Mouse (Mus musculus): ENCODE results near the gene Glis1. TPM values are rescaled to one million over a fixed set of nuclear protein-coding genes. Genes with fewer than 3 reads are reported as not detected.

The Glis1 gene
- total RNA-seq (2021) = not detected
- long read RNA-seq, experiment 1, partial matches to known transcripts = 0 of 1 reads
- long read RNA-seq, experiment 1, other reads (novel, unspliced or antisense) = 1 of 1 reads
- long read RNA-seq, experiment 2 = 0 reads

- DNase-seq = peak; percentile 82
Measured at GRCm38 (mm10) chr4:107434356-107435237, at the start of gene Glis1. TSS of gene Glis1 (plus strand) at chr4:107434591.

GRCm38 (mm10) chr4:107387038-107387437 lies 47.4 kb upstream of the Glis1 start:
- peak; percentile 28 for DNase-seq

- DNase-seq = no peak
Measured at GRCm38 (mm10) chr4:107387465-107387864, 46.9 kb upstream of the Glis1 start.

DNA sequence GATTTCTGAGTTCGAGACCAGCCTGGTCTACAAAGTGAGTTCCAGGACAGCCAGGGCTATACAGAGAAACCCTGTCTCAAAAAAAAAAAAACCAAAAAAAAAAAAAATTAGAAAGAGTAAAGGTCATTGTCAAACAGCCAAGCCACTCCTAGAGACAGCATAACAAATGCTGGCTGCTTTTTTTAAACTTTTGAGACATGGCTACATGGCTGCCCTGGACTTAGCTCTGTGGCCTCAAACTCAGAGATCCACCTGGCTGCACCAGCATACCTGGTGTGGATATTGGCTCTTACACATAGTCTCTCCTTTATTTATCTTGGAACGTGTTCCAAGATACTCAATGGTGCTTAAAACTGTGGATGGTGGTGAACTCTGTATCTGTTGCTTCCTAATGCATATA lies 46.1 kb upstream of the Glis1 start:
- no peak for DNase-seq

- no peak for DNase-seq
Measured at GRCm38 (mm10) chr4:107389345-107389744, 45.0 kb upstream of the Glis1 start.

DNA sequence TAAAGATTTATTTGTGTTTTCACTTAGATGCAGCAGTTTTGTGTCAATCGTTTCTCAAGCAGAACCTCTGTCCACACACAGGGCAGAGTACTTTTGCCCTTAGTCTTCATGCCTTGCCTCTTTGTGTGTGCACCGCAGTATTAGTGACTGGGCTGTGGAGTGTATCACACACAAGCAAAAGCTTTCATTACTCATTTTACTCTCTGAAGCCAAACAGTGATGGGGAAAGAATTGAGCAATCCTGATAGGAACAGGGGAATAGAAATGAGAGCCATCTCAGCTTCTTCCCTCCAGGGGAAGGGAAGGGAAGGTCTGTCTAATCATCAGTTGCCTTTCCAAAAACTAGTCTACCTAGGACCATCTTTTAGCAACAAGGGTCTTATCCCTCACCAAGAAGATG lies 40.6 kb upstream of the Glis1 start:
- no peak for DNase-seq

DNA sequence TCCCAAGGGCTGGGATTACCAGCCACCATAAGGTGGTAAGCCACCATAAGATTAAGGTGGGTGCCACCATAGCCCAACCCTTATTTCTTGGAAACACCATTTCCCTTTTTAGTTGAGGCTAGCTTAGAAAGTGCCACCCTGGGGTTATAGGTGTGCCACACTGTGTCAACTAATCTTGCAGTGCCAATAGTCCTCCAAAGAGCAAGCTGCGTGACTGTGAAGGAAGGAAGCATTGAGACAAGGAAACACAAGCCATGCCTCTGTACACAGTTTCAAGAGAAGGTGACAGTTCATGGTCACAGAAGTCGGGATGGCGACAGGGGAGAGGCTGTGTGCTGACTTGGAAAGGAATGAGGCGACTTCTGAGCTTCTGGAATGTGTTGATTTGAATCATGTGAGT lies 14.2 kb upstream of the Glis1 start:
- no peak for DNase-seq

GRCm38 (mm10) chr4:107421711-107422110 lies 12.7 kb upstream of the Glis1 start:
- DNase-seq = no peak

GRCm38 (mm10) chr4:107422176-107422575 lies 12.2 kb upstream of the Glis1 start:
- no peak for DNase-seq

- no peak for DNase-seq
Measured at GRCm38 (mm10) chr4:107425616-107426015, 8.8 kb upstream of the Glis1 start.

- peak; percentile 10 for DNase-seq
Measured at GRCm38 (mm10) chr4:107426631-107427030, 7.8 kb upstream of the Glis1 start.

DNA sequence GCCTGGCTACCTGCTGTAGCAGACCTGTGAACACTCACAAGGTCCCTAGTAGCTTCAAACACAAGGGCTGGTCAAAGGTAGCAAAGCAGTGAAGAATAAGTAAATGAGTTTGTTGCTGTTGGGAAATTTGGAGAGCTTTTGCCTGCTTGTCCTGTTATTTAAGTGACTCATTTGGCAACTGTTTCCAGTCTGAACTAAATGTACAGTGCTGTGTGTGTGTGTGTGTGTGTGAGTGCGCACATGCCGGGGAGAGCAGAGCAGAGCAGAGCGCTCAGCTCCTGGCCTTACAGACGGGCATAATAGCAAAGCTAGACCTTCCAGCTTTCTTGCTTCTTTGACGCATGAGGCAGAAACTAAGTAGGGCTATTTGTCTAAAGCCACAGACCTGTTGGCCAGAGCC lies 1.7 kb upstream of the Glis1 start:
- DNase-seq = no peak

DNA sequence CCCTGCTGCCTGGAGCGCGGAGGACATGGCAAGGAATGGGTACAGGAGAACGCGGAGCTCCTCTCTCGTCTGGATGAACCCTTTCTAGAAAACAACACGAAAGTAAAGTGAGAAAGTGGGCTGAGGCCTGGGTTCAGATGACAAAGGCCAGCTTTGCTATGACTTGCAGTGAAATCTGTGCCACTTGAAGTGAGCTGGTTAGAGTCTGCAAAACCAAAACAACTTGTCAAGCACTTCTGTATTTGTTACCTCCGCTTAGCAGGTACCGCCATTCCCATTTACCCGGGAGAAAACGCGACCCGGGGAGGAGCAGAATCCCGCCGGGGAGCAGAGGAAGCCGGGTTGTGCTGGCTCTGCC lies 414 bp upstream of the Glis1 start:
- no peak for DNase-seq

GRCm38 (mm10) chr4:107435238-107435946 lies 1.0 kb downstream of the Glis1 start:
- no peak for DNase-seq

DNA sequence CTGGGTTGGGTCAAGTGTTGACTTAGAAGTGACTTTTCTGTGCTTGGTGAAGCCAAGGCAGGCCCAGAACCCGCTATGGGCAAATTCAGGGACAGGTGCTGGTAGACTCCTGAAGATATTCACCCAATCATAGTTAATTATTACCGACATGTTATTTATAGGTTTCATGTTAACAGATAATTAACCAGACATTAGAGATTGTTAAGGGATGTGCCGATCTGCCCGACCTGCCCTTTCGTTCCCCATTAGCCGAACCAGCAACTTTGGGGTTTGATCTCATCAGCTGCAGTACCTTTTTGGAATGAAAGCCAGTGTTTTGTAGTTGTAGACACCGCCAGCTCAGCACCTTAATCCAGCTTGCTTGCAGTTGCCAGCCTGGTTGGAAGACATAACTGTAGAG lies 2.1 kb downstream of the Glis1 start:
- no peak for DNase-seq

DNA sequence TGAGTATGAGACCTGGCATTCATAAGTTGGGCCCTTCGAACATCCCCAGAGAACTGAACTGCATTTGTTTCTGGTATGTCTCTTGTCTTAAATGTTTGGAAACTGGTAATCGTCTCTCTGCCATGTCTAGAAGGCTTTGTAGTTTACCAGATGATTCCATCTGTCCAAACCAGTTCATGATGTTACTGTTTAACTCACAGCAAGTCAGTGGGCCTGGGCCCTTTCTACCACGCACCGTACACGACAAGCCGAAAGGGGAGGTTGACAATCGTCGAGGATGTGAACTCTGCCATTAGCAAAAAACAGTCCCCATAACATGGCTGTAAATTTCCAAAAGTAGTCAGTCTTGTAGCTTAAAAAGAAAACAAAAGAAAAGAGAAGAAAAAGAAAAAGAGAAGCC lies 4.3 kb downstream of the Glis1 start:
- no peak for DNase-seq

GRCm38 (mm10) chr4:107440306-107440705 lies 5.9 kb downstream of the Glis1 start:
- no peak for DNase-seq

DNA sequence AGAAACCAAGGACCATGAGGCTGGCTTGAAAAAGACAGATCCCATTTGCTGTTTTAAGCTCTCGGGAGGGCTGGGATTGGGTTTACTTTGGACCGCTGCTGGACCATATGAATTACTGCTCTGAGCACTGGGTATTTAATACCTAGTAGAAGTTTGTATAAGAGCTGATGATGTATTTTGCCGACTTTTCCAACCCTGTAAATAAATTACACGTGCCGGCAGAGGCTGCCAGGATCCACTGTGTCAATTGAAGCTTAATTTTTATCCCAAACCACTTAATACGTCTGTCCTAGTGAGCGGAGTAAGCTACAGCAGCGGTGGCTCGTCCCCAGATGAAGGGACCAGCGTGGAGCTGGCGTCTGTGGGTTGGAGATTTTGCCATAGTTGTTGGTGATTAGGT lies 7.9 kb downstream of the Glis1 start:
- no peak for DNase-seq

GRCm38 (mm10) chr4:107442891-107443483 lies 8.6 kb downstream of the Glis1 start:
- no peak for DNase-seq

DNA sequence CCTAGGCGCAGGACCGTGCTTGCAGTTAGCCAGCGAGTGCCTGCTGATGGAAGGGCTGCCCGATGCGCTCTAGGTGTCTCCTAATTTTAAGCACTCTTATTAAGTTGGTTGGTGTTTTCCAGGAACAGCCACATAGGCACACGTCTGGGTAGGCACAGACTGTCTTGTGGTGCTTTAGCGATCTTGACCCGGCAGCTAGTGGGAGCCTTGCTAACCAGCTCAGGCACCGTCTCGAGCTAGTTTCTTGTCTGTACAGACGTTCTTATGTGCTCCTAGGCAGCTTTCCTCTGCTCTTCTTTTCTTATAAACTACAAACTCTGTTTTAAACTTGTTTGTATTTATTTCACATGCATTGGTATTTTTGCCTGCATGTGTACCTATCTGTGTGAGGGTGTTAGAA lies 9.2 kb downstream of the Glis1 start:
- DNase-seq = no peak

DNA sequence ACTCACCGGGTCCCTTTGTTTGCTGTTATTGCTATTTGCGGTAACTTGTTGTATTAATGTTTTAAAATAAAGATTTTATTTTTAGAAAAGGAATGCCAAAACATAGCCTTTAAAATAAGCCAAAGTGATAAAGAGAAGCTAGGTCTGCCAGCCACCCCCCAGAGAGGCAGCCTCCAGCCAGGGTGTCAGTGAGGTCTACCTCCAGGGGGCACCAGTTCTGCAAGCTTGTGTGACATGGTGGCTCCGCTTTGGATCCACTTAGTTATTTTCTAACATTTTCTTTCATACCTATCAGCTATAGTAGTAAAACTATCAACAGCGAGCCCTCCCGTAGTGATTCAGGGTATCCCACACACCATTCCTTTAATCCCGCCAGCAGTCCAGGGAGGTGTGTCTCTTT lies 14.1 kb downstream of the Glis1 start:
- DNase-seq = no peak

DNA sequence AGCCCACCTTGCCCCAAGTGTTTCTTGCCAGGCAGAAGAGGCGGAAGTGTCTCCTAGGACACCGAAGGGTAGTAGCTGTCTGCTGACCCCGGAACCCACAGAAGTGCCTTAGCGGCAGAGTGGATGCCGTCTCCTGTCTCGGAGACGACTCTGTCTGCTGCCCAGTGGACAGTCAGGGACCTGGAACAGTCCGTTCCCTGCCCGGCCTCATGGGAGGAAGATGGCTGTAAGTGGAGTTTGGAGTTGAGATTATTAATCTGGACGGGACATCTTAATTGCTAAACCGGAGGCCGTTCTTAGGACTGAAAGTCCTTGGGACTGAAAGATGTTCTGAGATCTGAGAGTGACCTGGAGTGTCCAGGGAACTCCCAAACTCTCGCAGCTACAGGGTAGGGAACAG lies 15.1 kb downstream of the Glis1 start:
- DNase-seq = no peak
